Mouse (Mus musculus): ENCODE measurements at regions not wholly inside any gene's neighbourhood (a gene's known extent, or its start where the extent isn't known, plus 50 kb on each side); places are given as distances from the start of the nearest gene placed in this dataset.

DNA sequence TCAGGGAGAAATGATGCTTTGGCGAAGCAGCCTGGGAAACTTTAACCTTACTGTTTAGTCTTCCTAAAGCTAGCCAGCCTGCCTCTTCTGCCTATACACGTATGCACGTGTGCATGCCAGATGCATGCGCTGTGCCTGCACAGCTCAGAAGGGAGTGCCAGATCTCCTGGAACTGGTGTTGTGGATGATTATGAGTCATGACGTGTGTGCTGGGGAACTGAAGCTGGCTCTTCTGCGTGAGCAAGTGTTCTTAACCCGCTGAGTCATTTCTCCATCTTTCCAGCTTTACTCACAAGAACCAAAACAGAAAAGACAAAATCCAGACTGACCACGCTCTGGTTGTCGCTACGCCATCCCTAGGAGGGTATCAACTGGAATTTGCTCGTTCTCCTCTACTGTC is 55.1 kb upstream of the Otogl start:
- Histone ChIP-seq H3K27ac (ENCODE audit: low read depth, low read length) (no peak overlapping the region), H3K9ac (ENCODE audit: low read depth, low read length) (no peak overlapping the region), H3K4me1 (ENCODE audit: control insufficient read depth, insufficient read depth, low read length) (no peaks in the 10 kb centered on the region), H3K4me2 (no peak overlapping the region), H3K4me3 (ENCODE audit: low read depth, low read length) (no peak overlapping the region), H3K9me3 (replicated peaks; ENCODE audit: control insufficient read depth, low read length) (no peaks in the 10 kb centered on the region), H3K27me3 (ENCODE audit: control insufficient read depth, insufficient read depth, low read length) (no peaks in the 10 kb centered on the region), H3K36me3 (ENCODE audit: control insufficient read depth, insufficient read depth, low read length) (no peaks in the 10 kb centered on the region)
- ATAC-seq (replicated peaks; ENCODE audit: insufficient number of reproducible peaks, low FRiP score, low TSS enrichment) = no peak
- WGBS (ENCODE audit: insufficient replicate concordance) = 86% methylated on average over 11 of the region's 11 CpGs

DNA sequence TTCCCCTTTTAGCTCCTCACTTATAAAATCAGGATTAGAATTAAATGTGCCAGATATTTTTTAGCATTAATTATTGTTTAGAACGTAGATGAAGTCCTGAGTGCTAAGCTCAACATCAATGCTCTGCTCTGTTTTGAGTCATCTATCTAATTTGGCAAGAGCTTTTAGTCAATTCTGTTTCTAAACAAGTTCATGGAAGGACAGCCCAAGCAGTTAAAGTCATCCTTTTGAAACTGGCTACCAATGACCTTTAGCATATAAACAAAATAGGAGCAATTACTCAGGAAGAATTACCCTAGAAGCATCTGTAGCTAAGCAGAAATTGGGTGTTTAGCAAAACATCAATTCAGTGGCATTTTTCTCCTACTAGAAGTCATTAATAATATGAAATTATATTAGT is 52.1 kb upstream of the Otogl start:
- Histone ChIP-seq H3K4me2 (no peak overlapping the region), H3K4me1 (ENCODE audit: control insufficient read depth, insufficient read depth, low read length) (no peaks in the 10 kb centered on the region), H3K36me3 (ENCODE audit: control insufficient read depth, insufficient read depth, low read length) (no peaks in the 10 kb centered on the region), H3K27me3 (ENCODE audit: control insufficient read depth, insufficient read depth, low read length) (no peaks in the 10 kb centered on the region), H3K4me3 (ENCODE audit: low read depth, low read length) (no peak overlapping the region), H3K27ac (ENCODE audit: low read depth, low read length) (no peak overlapping the region), H3K9me3 (replicated peaks; ENCODE audit: control insufficient read depth, low read length) (no peaks in the 10 kb centered on the region), H3K9ac (ENCODE audit: low read depth, low read length) (no peak overlapping the region)
- 70% methylated on average over 1 of the region's 1 CpGs for WGBS (ENCODE audit: insufficient replicate concordance)
- no peak for ATAC-seq (replicated peaks; ENCODE audit: insufficient number of reproducible peaks, low FRiP score, low TSS enrichment)

DNA sequence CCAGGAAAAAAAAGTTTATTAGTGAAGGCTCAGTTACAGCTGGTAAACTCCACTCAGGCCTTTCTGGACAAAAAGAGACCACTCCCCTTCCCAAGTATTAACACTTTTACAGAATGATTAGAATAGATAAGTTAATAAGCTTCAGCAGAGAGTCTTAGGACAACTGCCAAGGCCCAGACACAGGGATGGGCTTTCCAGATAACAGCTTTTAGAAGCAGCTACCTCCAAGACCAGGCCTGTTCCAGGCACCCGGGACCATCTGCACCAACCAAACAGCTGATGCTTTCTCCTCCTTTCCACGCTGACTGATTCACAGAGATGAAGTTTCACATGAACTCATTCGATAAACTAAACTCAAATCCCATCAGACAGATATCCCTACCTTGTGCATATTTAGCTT is 50.2 kb upstream of the Otogl start:
- Histone ChIP-seq H3K9me3 (replicated peaks; ENCODE audit: control insufficient read depth, low read length) (no peaks in the 10 kb centered on the region), H3K27me3 (ENCODE audit: control insufficient read depth, insufficient read depth, low read length) (no peaks in the 10 kb centered on the region), H3K4me3 (ENCODE audit: low read depth, low read length) (no peak overlapping the region), H3K9ac (ENCODE audit: low read depth, low read length) (no peak overlapping the region), H3K36me3 (ENCODE audit: control insufficient read depth, insufficient read depth, low read length) (no peaks in the 10 kb centered on the region), H3K4me2 (no peak overlapping the region), H3K4me1 (ENCODE audit: control insufficient read depth, insufficient read depth, low read length) (no peaks in the 10 kb centered on the region), H3K27ac (ENCODE audit: low read depth, low read length) (no peak overlapping the region)
- no peak for ATAC-seq (replicated peaks; ENCODE audit: insufficient number of reproducible peaks, low FRiP score, low TSS enrichment)
- WGBS (ENCODE audit: insufficient replicate concordance) = 75% methylated on average over 3 of the region's 3 CpGs
